Mouse (Mus musculus): ENCODE data around the gene Lcp1.

DNA sequence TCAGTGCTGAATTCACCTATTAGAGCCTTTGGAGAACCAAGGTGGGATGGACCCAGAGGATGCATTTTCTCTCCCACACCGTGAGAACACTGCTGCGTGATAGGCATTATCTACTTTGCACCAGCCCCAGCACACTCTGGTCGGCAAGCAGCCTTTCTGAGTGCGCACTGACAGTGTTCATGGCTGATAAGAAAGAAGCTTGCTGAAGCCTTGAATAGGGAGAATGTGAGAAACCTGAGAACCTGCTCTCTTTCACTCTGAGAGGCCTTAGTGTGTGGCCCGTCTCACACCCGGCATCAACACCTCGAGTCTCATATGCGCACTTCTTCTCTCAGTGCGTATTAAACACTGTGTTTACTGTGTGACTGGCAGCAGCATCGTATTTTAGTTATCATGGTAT lies 7.6 kb downstream of the Lcp1 start:
- TF ChIP-seq USF1 (IDR thresholded peaks at IDR 0.05; ENCODE audit: low read depth, low read length) (no peak), CTCF (conservative IDR thresholded peaks at IDR 0.05 in 1 of 2, IDR thresholded peaks at IDR 0.05 in 1 of 2; ENCODE audit: low read depth in 2 of 2, low read length in 2 of 2) (no peak), ZNF384 (IDR thresholded peaks at IDR 0.05; ENCODE audit: low read depth, low read length) (no peak), EP300 (IDR thresholded peaks at IDR 0.05; ENCODE audit: low read length) (no peak), RCOR1 (conservative IDR thresholded peaks at IDR 0.05; ENCODE audit: low read depth, low read length) (no peak)
